Mouse (Mus musculus) intestine, embryonic 14.5 days (tissue): ENCODE results near the gene Gal3st2c. TPM values are rescaled to one million over a fixed set of nuclear protein-coding genes. Genes with fewer than 3 reads are reported as not detected.

Experiments used
- ATAC-seq: fragments of 200-750 bp; cut with Nextera tagmentation; replicated peaks from 2 replicates; pipeline ENCODE4 v1.8.0; 2017; ENCODE audit warnings: low read depth, moderate number of reproducible peaks, moderate TSS enrichment, moderate library complexity; ENCODE audit not compliant: low FRiP score, low TSS enrichment
- DNase-seq: peaks from one replicate; pipeline ENCODE4 v3.0.0-alpha.2; 2018; ENCODE audit warnings: low spot score
- H3K27ac ChIP-seq: fragments of 300-500 bp; sonication (generic); 2 replicates; pipeline ENCODE4 v1.5.1; 2014; ENCODE audit warnings: low read depth, mild to moderate bottlenecking, control low read depth
- H3K27me3 ChIP-seq: fragments of 300-500 bp; sonication (generic); replicated peaks from 2 replicates; pipeline ENCODE4 v1.6.1; 2014; ENCODE audit warnings: low read length, control low read depth; ENCODE audit not compliant: control insufficient read depth, insufficient read depth
- H3K36me3 ChIP-seq: fragments of 300-500 bp; sonication (generic); 2 replicates; pipeline ENCODE4 v1.6.1; 2014; ENCODE audit warnings: low read length, control low read depth; ENCODE audit not compliant: control insufficient read depth, insufficient read depth
- H3K4me1 ChIP-seq: fragments of 300-500 bp; sonication (generic); replicated peaks from 2 replicates; pipeline ENCODE4 v1.6.1; 2014; ENCODE audit warnings: low read length, control low read depth, mixed read lengths; ENCODE audit not compliant: control insufficient read depth, insufficient read depth
- H3K4me2 ChIP-seq: fragments of 300-500 bp; sonication (generic); 2 replicates; pipeline ENCODE4 v1.6.1; 2014; ENCODE audit warnings: low read length
- H3K4me3 ChIP-seq: fragments of 300-500 bp; sonication (generic); 2 replicates; pipeline ENCODE4 v1.5.1; 2014; ENCODE audit warnings: low read depth, low read length, control low read depth, mixed read lengths
- H3K9ac ChIP-seq: fragments of 300-500 bp; sonication (generic); 2 replicates; pipeline ENCODE4 v1.6.1; 2014; ENCODE audit warnings: mild to moderate bottlenecking, low read length
- H3K9me3 ChIP-seq: fragments of 300-500 bp; sonication (generic); 2 replicates; pipeline ENCODE4 v1.6.1; 2016; ENCODE audit warnings: low read length, control low read depth; ENCODE audit not compliant: control insufficient read depth
- WGBS: fragments of 180-500 bp; shearing (Covaris S2); extraction: QIAGEN DNeasy Blood & Tissue Kit; methylation state at CpG from one replicate; pipeline ENCODE4 v1.1.7; 2014; 5-methylcytosine and 5-hydroxymethylcytosine counted together
- polyA plus RNA-seq: library from polyadenylated mRNA; unstranded; fragments of >200 nt; fragmentation: Nextera tagmentation; extraction: Ambion mirVana; gene quantifications from 2 replicates; pipeline ENCODE4 v1.2.1, GENCODE M21; 2014

The Gal3st2c gene
- polyA plus RNA-seq, 1 experiment from 2014 or later, result not detected

- no peaks in the 10 kb centered on the region for H3K27me3 ChIP-seq
- no peak overlapping the region for H3K4me2 ChIP-seq
- ATAC-seq, result no peak
- DNase-seq, result no peak
- no peaks in the 10 kb centered on the region for H3K36me3 ChIP-seq
- no peak overlapping the region for H3K9ac ChIP-seq
- H3K27ac ChIP-seq, result no peak overlapping the region
- 91% methylated on average over 2 of the region's 2 CpGs for WGBS
- no peaks in the 10 kb centered on the region for H3K9me3 ChIP-seq
- H3K4me3 ChIP-seq, result no peak overlapping the region
- H3K4me1 ChIP-seq, result no peaks in the 10 kb centered on the region
These were observed 38.4 kb downstream of the Gal3st2c start for GRCm38 (mm10) chr1:94028741-94029140.

- Histone ChIP-seq H3K27ac (no peak overlapping the region), H3K4me3 (no peak overlapping the region), H3K4me1 (peaks cover 3% of the 10 kb centered on the region; the same call in 1 of the 2 replicates), H3K4me2 (no peak overlapping the region), H3K36me3 (no peaks in the 10 kb centered on the region), H3K27me3 (no peaks in the 10 kb centered on the region), H3K9me3 (no peaks in the 10 kb centered on the region), H3K9ac (no peak overlapping the region)
- DNase-seq, result no peak
- WGBS, result 88% methylated on average over 2 of the region's 2 CpGs
- ATAC-seq, result no peak
These were observed 42.8 kb downstream of the Gal3st2c start for GRCm38 (mm10) chr1:94033075-94033602.

GRCm38 (mm10) chr1:94034984-94035743, 44.9 kb downstream of the Gal3st2c start:
- peak overlapping the region; percentile 27; the same call in 1 of the 2 replicates for H3K9ac ChIP-seq
- H3K9me3 ChIP-seq, result no peaks in the 10 kb centered on the region
- no peaks in the 10 kb centered on the region for H3K27me3 ChIP-seq
- no peaks in the 10 kb centered on the region for H3K36me3 ChIP-seq
- DNase-seq, result peak; percentile 86
- ATAC-seq, result peak; percentile 87
- H3K4me1 ChIP-seq, result peaks cover 3% of the 10 kb centered on the region; the same call in 1 of the 2 replicates
- peak overlapping the region; percentile 77 for H3K4me2 ChIP-seq
- peak overlapping the region; percentile 40 for H3K4me3 ChIP-seq
- 2% methylated on average over 24 of the region's 25 CpGs for WGBS
- H3K27ac ChIP-seq, result 0 out of 2 replicates have a peak overlapping the region, but pooled peaks have one; percentile 38

GRCm38 (mm10) chr1:94040391-94040790, 50.1 kb downstream of the Gal3st2c start:
- no peak for ATAC-seq
- Histone ChIP-seq H3K9ac (no peak overlapping the region), H3K27me3 (no peaks in the 10 kb centered on the region), H3K36me3 (no peaks in the 10 kb centered on the region), H3K9me3 (no peaks in the 10 kb centered on the region), H3K4me1 (no peaks in the 10 kb centered on the region), H3K27ac (no peak overlapping the region), H3K4me2 (no peak overlapping the region), H3K4me3 (no peak overlapping the region)
- peak; percentile 48 for DNase-seq
- WGBS, result 92% methylated on average over 2 of the region's 2 CpGs

- no peak overlapping the region for H3K4me3 ChIP-seq
- no peak for DNase-seq
- H3K9ac ChIP-seq, result no peak overlapping the region
- H3K27me3 ChIP-seq, result no peaks in the 10 kb centered on the region
- H3K27ac ChIP-seq, result no peak overlapping the region
- 41% methylated on average over 3 of the region's 3 CpGs for WGBS
- H3K36me3 ChIP-seq, result no peaks in the 10 kb centered on the region
- H3K9me3 ChIP-seq, result no peaks in the 10 kb centered on the region
- no peaks in the 10 kb centered on the region for H3K4me1 ChIP-seq
- ATAC-seq, result no peak
- H3K4me2 ChIP-seq, result no peak overlapping the region
These were observed 55.2 kb downstream of the Gal3st2c start for GRCm38 (mm10) chr1:94045559-94045958.

GRCm38 (mm10) chr1:94046544-94046943, 56.2 kb downstream of the Gal3st2c start:
- no peak overlapping the region for H3K27ac ChIP-seq
- H3K27me3 ChIP-seq, result no peaks in the 10 kb centered on the region
- no peaks in the 10 kb centered on the region for H3K9me3 ChIP-seq
- H3K4me1 ChIP-seq, result no peaks in the 10 kb centered on the region
- H3K36me3 ChIP-seq, result no peaks in the 10 kb centered on the region
- no peak for DNase-seq
- no peak overlapping the region for H3K4me2 ChIP-seq
- H3K4me3 ChIP-seq, result no peak overlapping the region
- no peak for ATAC-seq
- H3K9ac ChIP-seq, result no peak overlapping the region
- WGBS, result 71% methylated on average over 4 of the region's 4 CpGs

- no peak for ATAC-seq
- no peak for DNase-seq
- H3K27ac ChIP-seq, result no peak overlapping the region
- no peak overlapping the region for H3K4me2 ChIP-seq
- H3K9ac ChIP-seq, result no peak overlapping the region
- no peaks in the 10 kb centered on the region for H3K9me3 ChIP-seq
- no peaks in the 10 kb centered on the region for H3K36me3 ChIP-seq
- 83% methylated on average over 5 of the region's 5 CpGs for WGBS
- H3K4me3 ChIP-seq, result no peak overlapping the region
- H3K4me1 ChIP-seq, result no peaks in the 10 kb centered on the region
- no peaks in the 10 kb centered on the region for H3K27me3 ChIP-seq
These were observed 60.8 kb downstream of the Gal3st2c start for GRCm38 (mm10) chr1:94051104-94051503.

GRCm38 (mm10) chr1:94052373-94052772, 62.1 kb downstream of the Gal3st2c start, which contains the start of gene Pdcd1:
Gene Pdcd1 (minus strand): TSS chr1:94052553.
- DNase-seq, result peak; percentile 44
- 41% methylated on average over 6 of the region's 6 CpGs for WGBS
- Histone ChIP-seq H3K4me3 (no peak within 1 kb of the TSS), H3K36me3 (no peaks in the 10 kb centered on the region), H3K4me2 (no peak within 1 kb of the TSS), H3K9ac (no peak within 1 kb of the TSS), H3K9me3 (no peaks in the 10 kb centered on the region), H3K27ac (no peak within 1 kb of the TSS), H3K4me1 (no peaks in the 10 kb centered on the region), H3K27me3 (no peaks in the 10 kb centered on the region)
- ATAC-seq, result no peak
